Mouse (Mus musculus) kidney, adult 10 weeks (tissue): ENCODE measurements around the gene Gba. TPM values are rescaled to one million over a fixed set of nuclear protein-coding genes. Genes with fewer than 3 reads are reported as not detected.

ENCODE experiments used
- polyA plus RNA-seq: library from polyadenylated mRNA; stranded (reverse); fragments of 350-450 nt; fragmentation: Illumina TruSeq; extraction: RNeasy Lipid Tissue Mini Kit (QIAGEN cat#74804); gene quantifications from one replicate; pipeline ENCODE4 v1.2.3, GENCODE M21; 2014; ENCODE audit warnings: low read depth, low replicate concordance

Gene Gba
- 10.7 TPM for polyA plus RNA-seq

GRCm38 (mm10) chr3:89202253-89203141, at the start of gene Gba:
TSS of gene Gba (plus strand) at chr3:89202928.

GRCm38 (mm10) chr3:89159616-89160344, 42.9 kb upstream of the Gba start, which contains the start of gene Hcn3:
TSS of gene Hcn3 (minus strand) at chr3:89160196.

GRCm38 (mm10) chr3:89164506-89165267, 38.0 kb upstream of the Gba start, which contains the start of gene Clk2:
TSS of gene Clk2 (plus strand) at chr3:89164795.

GRCm38 (mm10) chr3:89177242-89178106, 25.3 kb upstream of the Gba start, which contains the start of gene Scamp3:
TSS of gene Scamp3 (plus strand) at chr3:89177473.

GRCm38 (mm10) chr3:89183058-89183958, 19.4 kb upstream of the Gba start, which contains the start of gene Fam189b:
TSS of gene Fam189b (plus strand) at chr3:89183143.

GRCm38 (mm10) chr3:89214681-89215411, 12.1 kb downstream of the Gba start, which contains the start of gene Thbs3:
TSS of gene Thbs3 (plus strand) at chr3:89215180.

GRCm38 (mm10) chr3:89226900-89227299, 24.2 kb downstream of the Gba start, which contains the start of gene Mtx1:
TSS of gene Mtx1 (minus strand) at chr3:89227088.

GRCm38 (mm10) chr3:89228836-89229235, 26.1 kb downstream of the Gba start, which contains the start of gene Muc1:
TSS of gene Muc1 (plus strand) at chr3:89229057.

GRCm38 (mm10) chr3:89245688-89246171, 43.0 kb downstream of the Gba start, which contains the start of gene Krtcap2:
TSS of gene Krtcap2 (plus strand) at chr3:89245966.

GRCm38 (mm10) chr3:89246261-89247100, 43.8 kb downstream of the Gba start, which contains the start of gene Trim46:
TSS of gene Trim46 (minus strand) at chr3:89246309.

Other genes with a start within 250 kb of the Gba start
- 5.8 TPM for gene Rusc1, start 109.6 kb upstream of the Gba start, polyA plus RNA-seq
- gene Gm43738, start 101.8 kb upstream of the Gba start, polyA plus RNA-seq = not detected
- gene Fdps, start 101.0 kb upstream of the Gba start, polyA plus RNA-seq = 6.4 TPM
- 10.3 TPM for gene Pklr, start 66.8 kb upstream of the Gba start, polyA plus RNA-seq
- not detected for gene Hcn3, start 42.7 kb upstream of the Gba start, polyA plus RNA-seq
- gene Clk2, start 38.1 kb upstream of the Gba start, polyA plus RNA-seq = 6.5 TPM
- 7.7 TPM for gene Scamp3, start 25.5 kb upstream of the Gba start, polyA plus RNA-seq
- gene Fam189b, start 19.8 kb upstream of the Gba start, polyA plus RNA-seq = not detected
- 0.73 TPM for gene Thbs3, start 12.3 kb downstream of the Gba start, polyA plus RNA-seq
- 50.1 TPM for gene Mtx1, start 24.2 kb downstream of the Gba start, polyA plus RNA-seq
- gene Muc1, start 26.1 kb downstream of the Gba start, polyA plus RNA-seq = 9.3 TPM
- gene Krtcap2, start 43.0 kb downstream of the Gba start, polyA plus RNA-seq = 27.7 TPM
- not detected for gene Trim46, start 43.4 kb downstream of the Gba start, polyA plus RNA-seq
- not detected for gene Dpm3, start 56.4 kb downstream of the Gba start, polyA plus RNA-seq
- 10.2 TPM for gene Slc50a1, start 67.6 kb downstream of the Gba start, polyA plus RNA-seq
- 8.2 TPM for gene Efna1, start 78.2 kb downstream of the Gba start, polyA plus RNA-seq
- gene Efna3, start 120.0 kb downstream of the Gba start, polyA plus RNA-seq = not detected
- gene Efna4, start 135.1 kb downstream of the Gba start, polyA plus RNA-seq = not detected
- 4.4 TPM for gene Adam15, start 147.1 kb downstream of the Gba start, polyA plus RNA-seq
- not detected for gene Dcst2, start 159.0 kb downstream of the Gba start, polyA plus RNA-seq
- gene Dcst1, start 162.3 kb downstream of the Gba start, polyA plus RNA-seq = not detected
- 2.8 TPM for gene Zbtb7b, start 191.8 kb downstream of the Gba start, polyA plus RNA-seq
- gene Lenep, start 199.9 kb downstream of the Gba start, polyA plus RNA-seq = 1.6 TPM
- 1.8 TPM for gene Flad1, start 208.9 kb downstream of the Gba start, polyA plus RNA-seq
- 1.6 TPM for gene Cks1b, start 215.5 kb downstream of the Gba start, polyA plus RNA-seq
- 16.6 TPM for gene Shc1, start 215.5 kb downstream of the Gba start, polyA plus RNA-seq
- gene Pygo2, start 227.3 kb downstream of the Gba start, polyA plus RNA-seq = 5.3 TPM
- gene Pbxip1, start 233.8 kb downstream of the Gba start, polyA plus RNA-seq = 12.9 TPM